Mouse (Mus musculus): ENCODE data around the gene Plekhg5.
A peak's percentile ranks its signal among the peaks of the same experiment; 100 is the strongest.

Gene Plekhg5

DNA sequence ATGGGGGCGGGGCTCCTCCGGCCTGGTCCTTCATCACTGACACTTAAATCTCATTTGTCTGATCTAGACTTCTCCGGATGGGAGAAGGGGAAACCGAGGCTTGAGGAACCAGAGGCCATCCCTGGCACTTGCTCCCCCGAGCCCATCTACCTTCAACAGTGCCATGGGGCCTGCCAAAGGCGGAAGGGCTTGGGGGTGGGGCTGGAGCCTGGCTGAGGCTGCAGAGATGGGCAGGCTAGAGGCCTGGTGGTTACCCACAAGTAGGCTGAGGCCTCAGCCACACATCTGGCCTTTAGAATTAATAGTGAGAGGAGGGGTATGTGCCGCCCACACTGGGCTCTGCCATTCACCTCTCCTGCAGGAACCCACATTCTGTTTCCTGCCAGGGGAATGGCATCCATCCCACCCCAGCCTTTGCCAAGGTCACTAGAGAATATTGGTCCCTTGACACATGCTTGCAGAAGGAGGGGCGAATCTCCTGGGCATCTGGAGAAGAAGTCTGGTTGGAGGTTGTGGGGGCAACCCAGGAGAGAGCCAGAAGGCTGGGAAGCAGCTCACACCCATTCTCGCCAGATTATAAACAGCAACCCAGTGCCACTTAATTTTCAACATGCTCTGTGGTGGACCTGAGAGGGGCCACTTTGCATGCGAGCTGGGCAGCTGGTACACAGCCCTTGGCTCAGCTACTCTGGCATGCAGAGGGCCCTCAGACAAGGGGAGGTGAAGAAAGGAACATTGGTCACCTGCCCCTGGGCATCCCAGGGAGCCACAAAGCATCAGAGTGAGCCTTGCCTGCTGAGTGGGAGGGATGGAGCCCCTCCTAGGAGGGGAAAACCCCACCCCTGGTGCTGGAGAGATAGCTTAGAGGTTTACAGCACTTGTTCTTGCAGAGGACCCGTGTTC is 1.6 kb upstream of the Plekhg5 start:
- DNase-seq (ENCODE audit: low spot score) = no peak

DNA sequence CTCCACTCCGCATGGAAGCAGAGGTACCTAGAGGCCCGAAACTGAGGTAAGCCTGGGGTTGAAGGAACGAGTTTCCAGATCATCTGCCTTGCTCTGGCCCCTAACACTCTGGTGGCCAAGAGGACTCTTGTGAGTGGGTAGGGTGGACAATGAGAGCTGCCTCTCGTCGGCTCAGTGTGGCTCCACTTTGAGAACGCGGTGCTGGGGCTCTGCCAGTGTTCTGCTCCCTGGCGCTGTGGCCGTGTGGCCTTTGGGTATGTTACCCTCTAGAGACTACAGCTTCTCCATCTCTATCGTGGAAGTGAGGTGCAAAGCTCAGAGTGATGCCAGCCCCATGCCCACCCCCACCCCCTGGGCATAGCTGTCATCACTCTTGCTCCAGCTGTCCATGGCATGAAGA is 357 bp downstream of the Plekhg5 start:
- DNase-seq (ENCODE audit: low spot score) = no peak

DNA sequence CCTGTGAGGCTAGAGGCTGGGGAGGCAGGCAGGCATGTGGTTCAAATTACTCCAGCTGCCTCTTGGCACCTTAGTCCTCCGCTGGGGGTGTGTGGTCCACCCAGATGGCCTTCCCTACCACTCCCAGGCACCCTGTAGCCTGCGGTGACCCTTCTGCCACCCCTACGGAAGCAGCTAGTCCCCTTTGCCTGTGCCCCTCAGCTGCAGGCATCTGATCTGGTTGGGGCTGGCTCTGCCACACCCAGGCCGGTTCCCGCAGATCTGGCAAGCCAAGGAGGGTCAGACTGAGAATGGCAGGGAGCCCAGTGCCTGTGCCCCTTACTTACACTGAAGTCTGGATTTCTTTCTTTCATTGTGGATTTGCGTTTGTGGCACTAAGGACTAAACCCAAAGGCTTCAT is 1.4 kb downstream of the Plekhg5 start:
- no peak for DNase-seq (ENCODE audit: low spot score)

DNA sequence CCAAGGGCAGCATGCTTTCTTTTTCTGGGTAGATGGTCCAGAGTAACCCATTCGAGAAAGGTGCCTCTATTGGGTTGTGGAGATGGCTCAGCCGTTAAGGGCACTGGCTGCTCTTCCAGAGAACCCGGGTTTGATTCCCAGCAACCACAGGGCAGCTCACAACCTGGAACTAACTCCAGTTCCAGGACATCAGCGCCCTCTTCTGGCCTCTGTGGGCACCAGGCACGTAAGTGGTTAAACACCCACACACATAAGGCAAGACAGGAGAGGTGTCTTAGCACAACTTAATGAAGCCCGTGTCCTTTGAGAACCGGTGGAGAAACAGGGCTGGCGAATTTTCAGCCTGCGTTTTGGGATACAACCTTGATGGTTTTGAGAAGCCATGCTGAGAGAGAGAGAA is 2.2 kb downstream of the Plekhg5 start:
- DNase-seq (ENCODE audit: low spot score) = no peak

DNA sequence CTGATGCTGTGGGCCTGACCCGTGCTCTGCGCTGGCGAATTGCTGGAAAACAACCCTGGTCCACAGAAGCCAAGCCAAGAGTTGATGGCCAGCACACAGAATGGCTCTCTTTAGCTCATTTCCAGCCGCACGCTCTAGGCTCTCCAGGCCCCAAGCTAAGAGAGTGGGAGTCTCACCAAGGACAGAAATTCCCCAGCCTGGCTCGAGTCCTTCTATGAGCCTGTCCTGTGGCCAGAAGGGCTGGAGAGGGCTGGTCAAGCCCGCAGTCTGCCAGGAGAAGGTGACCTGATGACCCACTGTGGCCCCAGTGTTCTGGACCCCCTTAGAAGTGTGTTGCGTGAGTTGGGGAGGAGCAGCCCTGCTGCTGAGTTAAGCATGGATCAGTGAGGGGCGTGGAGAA is 4.9 kb downstream of the Plekhg5 start:
- DNase-seq (ENCODE audit: low spot score) = no peak

DNA sequence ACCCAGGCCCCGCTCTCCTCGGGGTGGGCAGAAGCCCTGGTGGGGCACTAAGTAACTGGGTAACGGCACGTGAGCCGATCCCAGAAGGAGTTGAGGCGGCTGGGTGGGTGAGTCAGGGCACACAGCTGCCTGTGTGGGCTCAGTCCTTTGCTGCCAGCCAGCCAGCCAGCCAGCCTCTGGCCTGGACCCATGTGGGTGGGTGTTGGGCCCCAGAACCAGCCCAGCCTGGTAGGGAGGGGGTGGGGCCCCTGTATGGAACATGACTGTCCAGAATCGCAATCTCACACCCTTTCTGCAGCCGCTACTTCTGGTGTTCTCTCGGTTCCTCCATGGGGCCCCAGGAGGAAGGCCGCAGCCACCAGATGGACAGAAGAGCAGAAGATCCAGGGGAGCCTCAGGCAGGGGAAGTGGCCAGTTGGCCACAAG is 5.8 kb downstream of the Plekhg5 start:
- no peak for DNase-seq (ENCODE audit: low spot score)

DNA sequence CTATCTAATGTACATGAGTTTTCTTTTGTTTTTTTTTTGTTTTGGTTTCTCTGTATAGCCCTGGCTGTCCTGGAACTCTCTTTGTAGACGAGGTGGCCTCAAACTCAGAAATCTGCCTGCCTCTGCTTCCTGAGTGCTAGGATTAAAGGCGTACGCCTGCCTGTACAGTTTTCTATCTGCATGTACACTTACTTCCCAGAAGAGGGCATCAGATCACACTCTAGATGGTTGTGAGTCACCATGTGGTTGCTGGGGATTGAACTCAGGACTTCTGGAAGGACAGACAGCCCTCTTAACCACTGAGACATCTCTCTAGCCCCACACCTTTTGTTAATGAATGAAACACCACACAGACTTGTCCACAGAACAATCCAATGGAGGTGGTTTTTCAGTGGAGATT is 7.0 kb downstream of the Plekhg5 start:
- DNase-seq (ENCODE audit: low spot score) = no peak

DNA sequence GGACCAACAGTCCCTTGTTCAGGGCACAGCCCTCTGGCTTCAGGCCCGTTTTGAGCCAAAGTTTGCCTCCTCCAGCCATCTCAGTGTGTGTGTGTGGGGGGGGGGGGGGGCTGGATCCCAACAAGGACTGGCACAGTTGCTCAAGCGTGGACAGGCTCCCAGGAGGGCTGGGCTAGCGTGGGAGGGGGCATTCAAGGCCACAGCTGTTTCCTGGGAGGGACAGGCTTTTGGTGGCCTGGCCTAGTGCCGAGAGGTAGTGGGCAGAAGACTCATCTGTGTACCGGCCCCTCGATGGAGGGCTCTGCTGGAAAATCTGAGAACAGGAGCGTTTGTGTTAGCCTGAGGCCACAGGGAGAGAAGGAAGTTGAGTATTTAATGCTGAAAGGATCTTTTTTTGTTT is 7.6 kb downstream of the Plekhg5 start:
- no peak for DNase-seq (ENCODE audit: low spot score)

DNA sequence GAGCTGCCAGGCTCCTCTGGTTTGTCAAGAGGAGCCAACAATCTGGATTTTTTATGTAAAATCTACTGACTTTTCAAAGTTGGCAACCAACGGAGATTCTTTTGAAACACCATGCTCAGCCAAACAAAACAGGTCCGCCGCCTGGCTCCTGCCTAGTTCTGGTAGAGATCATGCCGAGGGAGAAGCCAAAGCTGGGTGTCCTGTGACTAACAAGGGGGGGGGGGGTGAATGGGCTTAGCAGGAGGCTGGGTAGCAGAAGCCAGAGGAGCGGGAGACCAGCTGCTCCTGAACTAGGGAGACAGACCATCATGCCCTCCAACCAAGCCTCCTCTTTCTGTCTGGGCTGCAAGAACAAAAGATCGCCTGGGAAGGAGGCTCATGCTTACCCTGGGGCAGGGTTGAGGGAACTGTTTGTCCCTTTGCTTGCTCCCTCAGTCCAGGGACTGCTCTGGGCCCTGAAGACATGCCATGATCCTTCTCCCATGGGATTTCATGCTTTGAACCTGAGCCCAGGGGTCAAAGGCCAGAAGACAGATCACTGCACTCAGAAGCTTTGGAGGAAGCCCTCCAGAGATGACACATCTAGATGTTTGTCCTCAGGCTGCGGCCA is 11.4 kb downstream of the Plekhg5 start:
- no peak for DNase-seq (ENCODE audit: low spot score)

DNA sequence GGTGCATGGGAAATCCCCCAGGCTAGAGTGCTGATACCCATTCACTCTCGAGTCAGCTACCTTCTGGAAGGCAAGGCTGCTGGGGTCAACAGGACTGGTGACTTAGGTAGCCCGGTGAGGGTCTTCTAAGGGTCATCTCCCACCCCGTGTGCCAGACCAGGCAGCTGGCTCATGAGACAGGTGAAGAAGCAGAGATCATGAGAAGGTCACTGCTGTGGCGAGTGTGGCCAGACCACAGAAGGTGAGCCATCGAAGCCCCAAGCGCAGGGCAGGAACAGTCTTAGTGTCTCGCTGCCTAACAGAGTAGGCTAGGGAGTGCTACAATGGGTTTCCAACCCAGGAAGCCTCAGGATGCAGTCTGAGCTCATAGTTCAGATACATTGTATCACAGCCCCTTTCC is 12.3 kb downstream of the Plekhg5 start:
- DNase-seq (ENCODE audit: low spot score) = no peak

DNA sequence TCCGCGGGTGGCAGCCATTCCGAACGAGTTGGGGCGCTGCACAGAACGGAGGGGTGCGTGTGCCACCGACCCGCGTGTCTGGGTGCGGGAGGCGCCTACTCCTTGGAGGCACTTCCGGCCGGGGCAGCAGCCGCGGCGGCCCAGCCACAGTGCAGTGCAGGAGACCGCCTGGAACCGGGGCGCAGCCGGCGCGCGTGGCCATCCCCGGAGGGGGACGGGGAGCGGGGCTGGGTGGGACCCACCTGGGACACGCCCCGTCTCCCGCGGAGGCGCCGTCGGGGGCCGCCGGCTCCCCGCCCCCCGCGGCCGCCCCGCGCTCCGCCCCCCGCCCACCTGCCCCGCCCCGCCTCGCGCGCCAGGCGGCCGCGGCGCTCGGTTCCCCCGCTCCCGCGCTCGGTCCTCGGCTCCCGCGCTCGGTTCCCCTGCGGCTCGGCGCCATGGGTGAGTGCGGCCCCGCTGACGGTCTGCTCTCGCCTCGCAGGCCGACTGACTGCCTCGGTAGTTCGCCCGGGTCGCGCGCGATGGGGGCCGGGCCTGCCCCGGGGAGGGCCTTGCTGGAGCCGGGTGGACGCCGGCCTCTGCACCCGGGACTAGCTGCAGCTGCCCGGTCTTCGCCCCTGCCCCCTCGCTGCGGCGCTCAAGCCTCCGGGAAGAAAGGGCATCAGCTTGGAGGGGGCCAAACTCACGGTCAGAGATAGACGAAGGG is 14.4 kb downstream of the Plekhg5 start:
- peak; percentile 51 for DNase-seq (ENCODE audit: low spot score)

DNA sequence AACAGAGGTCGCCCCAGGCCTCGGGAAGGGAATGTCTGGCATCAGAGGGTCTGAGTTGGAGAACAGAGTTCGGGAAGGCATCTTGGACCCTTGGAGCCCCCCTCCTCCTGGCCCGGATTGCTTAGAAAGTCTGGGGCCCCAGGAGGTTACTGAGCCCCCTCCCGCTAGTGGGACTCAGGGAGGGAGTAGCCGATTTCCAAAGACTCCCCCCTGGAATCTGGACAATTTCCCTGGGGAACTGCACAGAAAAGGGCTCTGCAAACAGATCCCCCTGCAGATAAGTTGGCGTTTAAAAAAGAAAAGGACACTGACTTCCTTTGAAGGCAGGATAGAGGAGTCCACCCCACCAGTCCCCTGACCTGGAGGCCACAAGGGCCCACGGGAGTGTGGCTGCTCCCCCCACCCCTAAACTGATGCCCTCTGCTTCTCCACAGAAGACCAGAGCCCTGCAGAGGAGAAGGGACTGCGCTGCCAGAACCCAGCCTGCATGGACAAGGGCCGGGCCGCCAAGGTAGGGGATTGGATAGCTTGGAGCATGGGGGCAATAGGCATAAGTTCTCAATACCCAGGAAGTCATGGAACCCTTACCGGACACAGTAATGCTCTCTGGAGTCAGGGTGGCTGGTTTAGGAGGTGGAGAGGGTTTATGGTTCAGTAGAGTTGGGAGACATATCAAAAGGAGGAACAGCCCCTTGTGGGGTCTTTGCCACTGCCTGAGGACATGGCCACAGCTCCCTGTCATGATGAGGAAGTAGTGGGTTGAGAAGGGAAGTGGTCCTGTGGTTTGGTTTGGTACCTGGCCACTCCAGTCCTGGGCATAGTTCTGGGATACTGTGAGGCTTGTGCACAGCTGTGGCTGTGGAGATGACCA is 15.1 kb downstream of the Plekhg5 start:
- no peak for DNase-seq (ENCODE audit: low spot score)

DNA sequence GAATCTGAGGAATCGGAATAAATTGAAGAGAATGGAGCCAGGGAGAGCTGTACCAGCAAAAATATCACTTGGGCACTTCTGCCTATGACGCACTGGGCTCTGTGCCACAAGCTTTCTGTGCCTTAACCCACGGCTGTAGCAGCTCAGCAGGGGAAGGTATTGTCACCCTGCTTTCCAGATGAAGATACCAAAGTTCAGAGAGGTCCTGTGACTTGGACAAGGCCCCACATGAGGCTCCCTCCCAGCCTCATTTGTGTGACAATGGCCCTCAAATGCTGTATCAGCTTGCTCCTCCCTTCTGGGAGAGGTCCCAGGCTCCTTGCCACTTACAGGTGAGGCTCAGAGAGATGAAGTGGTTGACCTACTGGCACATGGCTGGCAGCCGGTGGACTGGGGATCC is 15.8 kb downstream of the Plekhg5 start:
- DNase-seq (ENCODE audit: low spot score) = no peak

DNA sequence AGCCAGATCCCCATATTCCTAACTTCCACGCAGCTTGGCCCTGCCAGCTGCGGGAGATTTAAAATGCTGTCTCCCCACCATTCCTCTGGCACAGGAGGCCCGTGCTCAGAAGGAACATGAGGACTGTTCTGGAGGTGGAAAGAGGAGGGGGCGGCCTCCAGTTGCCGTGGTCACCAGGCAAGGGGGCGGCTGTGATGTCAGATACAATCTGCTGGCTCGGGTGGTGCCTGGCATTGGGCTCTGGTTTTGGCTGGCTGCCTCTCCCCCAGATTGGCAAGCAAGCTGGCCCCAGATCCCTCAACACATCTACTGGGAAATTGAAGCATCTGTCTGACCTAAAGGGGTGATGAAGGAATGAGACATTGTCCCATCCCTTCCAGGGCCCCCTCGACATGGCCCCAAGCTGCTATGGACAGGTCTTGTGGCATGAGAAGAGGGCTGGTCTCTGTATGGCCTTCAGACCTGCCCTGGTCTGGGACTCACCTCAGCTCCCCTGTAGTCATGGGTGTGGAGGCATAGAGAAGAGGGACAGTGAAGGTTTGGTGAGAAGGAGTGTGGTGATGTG is 16.3 kb downstream of the Plekhg5 start:
- DNase-seq (ENCODE audit: low spot score) = no peak

DNA sequence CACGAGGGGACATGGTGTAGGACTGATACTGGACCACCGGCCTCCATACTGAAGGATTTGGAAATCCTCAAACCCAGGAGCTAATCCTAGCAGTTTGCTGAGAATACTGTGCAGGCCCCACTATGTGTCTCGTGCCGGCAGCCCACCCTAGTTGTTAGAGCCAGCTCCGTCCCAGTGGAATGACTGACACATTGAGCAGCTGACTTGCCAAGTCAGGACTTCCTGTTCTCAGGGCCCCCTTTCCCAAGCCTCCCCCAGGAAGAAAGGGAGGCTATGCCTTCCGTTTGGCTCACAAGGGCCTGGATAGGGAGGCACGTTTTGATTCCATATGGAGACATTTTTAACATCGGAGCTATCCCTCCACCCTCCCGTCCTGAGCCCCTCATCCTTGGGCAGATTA is 17.9 kb downstream of the Plekhg5 start:
- DNase-seq (ENCODE audit: low spot score) = no peak

DNA sequence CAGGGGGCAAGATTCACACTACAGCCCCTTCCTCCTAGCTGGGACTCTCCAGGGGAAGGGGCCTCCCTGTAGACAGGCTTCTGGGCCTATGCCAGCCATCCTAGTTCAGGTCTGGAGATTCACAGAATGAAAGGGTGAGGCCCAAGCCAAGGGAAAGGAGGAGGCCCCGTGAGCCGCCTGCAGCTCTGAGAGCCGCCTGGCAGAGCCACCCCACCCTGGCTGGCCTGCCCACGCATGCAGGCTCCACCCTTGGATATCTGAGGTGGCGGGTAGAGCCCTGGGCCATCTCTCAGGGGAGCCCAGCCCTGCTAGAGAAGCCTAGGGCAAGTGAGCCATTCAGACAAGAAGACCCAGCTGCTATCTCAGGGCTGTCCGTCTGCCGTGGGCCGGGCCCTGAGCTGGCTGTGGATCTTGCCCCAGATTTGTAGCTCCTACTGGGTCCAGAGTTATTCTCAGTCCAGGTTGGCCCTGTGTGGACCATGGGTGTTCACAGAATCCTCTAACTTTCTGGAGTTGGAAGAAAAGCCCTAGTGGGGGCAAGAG is 20.5 kb downstream of the Plekhg5 start:
- DNase-seq (ENCODE audit: low spot score) = no peak

DNA sequence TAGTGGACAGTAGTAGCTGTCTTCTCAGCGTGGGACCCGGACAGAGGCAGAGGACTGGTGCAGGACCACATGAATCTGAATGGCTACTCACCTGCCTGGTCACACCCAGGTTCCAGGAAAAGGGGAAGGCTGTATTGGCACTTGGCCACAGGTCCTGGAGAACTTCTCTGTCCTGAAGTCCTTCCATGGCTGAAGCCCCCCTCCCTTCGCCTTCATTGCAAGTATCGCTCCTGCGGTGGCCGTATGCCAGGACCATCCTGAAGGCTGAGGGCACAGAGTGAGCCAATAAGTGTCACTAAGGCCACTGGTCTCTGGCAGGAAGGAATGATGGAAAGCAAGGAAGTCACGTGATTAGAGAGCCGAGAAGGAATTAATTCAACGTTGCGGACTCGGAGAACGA is 21.9 kb downstream of the Plekhg5 start:
- DNase-seq (ENCODE audit: low spot score) = no peak

DNA sequence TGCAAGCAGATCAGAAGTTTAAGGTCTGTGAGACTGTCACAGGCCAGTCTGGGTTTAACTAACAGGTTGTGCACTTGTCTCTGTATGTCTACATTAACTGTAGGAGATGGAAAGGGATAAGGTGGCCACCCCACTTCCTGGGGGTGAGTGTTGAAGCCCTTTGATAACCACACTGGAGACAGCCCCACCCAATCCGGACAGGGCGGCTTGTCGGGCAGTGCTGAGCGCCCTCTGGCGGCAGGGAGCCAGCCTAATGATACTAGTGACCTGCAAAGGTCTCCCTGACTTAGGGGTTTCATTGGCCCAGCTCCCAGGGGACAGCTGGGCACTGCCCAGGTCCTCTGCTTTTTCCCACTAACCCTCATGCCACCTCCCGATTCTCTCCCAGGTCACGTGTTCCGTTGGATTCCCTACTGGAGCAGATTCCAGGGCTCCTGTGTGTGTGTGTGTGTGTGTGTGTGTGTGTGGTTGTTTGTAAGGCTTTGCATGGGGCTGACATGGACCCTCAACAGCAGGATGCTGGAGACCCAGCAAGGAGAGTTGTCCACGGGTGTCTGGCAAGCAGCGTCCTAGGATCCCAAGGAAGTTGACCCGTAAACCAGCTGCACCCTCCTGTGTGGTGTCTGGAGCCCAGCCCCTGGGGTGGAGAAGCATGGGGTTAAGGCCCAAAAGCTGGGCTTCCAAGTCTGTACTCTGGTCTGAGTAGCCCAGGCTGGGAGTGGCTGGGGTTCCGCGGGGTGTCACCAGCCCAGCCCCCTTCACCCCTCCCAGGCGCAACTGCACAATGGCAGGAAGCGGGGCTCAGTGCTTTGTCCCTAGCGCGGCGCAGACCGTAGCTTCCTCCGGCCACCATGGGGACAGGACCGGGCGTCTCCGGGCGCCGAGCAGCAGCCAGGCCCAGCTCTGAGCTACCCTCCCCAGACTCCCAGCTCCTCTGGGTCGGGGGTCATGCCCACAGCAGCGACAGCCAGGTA is 23.9 kb downstream of the Plekhg5 start:
- peak; percentile 81 for DNase-seq (ENCODE audit: low spot score)

DNA sequence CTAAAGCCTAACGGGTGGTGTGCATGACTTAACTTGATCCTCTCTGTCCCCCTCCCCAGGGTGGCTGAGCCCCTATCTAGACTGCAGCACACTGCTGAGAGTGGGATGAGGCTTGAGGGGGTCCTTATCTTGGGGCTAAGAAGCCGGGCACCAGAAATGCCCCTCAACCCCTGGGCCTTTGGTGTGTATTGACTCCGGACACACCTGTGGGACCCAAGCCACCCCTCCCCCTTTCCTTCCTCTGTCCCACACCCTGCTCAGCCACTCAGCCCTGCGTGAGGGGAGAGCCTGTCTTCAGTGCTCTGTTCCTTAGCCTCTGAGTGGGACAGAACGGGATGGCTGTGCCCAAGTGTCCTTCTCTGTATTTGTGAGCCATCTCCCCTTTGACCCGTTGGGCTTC is 24.6 kb downstream of the Plekhg5 start:
- DNase-seq (ENCODE audit: low spot score) = no peak

All from embryo, embryonic 10 days (tissue).